Comparison of ENCODE assay signal across 10 mouse cellular contexts in genomic region chr9:58442105-58443010, GRCm38 (mm10). TPM values are rescaled to one million over a fixed set of nuclear protein-coding genes. Genes with fewer than 3 reads are reported as not detected.
DNase-seq lines count a peak whose midpoint lies in the region; ATAC-seq lines count a peak whose summit lies in the region.
"Had no signal": no experiment of that assay in that cellular context is flagged by ENCODE, and none has a peak within 500 bp of the region (broad histone marks: within the 10 kb centered on the region; RNA-seq: fewer than 3 reads in every experiment).

No protein-coding gene starts in this region.

- H3K36me3 ChIP-seq in lung, embryonic 15.5 days = no peaks in the 10 kb centered on the region
- no peaks in the 10 kb centered on the region for H3K36me3 ChIP-seq in hindbrain, embryonic 13.5 days
- H3K36me3 ChIP-seq: liver, embryonic 12.5 days had no signal

- no peak overlapping the region for H3K9ac ChIP-seq in lung, embryonic 15.5 days
- H3K9ac ChIP-seq in hindbrain, embryonic 13.5 days = no peak overlapping the region
- H3K9ac ChIP-seq: liver, embryonic 12.5 days had no signal

- H3K4me2 ChIP-seq in lung, embryonic 15.5 days = no peak overlapping the region
- no peak overlapping the region for H3K4me2 ChIP-seq in hindbrain, embryonic 13.5 days
- H3K4me2 ChIP-seq: liver, embryonic 12.5 days had no signal

- H3K4me3 ChIP-seq in lung, embryonic 15.5 days = no peak overlapping the region
- H3K4me3 ChIP-seq in hindbrain, embryonic 13.5 days = no peak overlapping the region
- H3K4me3 ChIP-seq: liver, embryonic 12.5 days had no signal

- peaks cover 8% of the 10 kb centered on the region for H3K4me1 ChIP-seq in lung, embryonic 15.5 days
- peaks cover 68% of the 10 kb centered on the region for H3K4me1 ChIP-seq in hindbrain, embryonic 13.5 days (replicated peaks)
- H3K4me1 ChIP-seq: liver, embryonic 12.5 days had no signal

- H3K27me3 ChIP-seq in lung, embryonic 15.5 days = no peaks in the 10 kb centered on the region
- H3K27me3 ChIP-seq in hindbrain, embryonic 13.5 days = no peaks in the 10 kb centered on the region
- H3K27me3 ChIP-seq: liver, embryonic 12.5 days had no signal

- DNase-seq in cerebellum, adult 9-11 months = peak; percentile 36
- no peak for DNase-seq in cerebellum, adult 9-10 months
- DNase-seq in lung, postnatal 14 days = no peak
- DNase-seq in right cerebral cortex, postnatal 25 days = peak; percentile 59
- DNase-seq in urinary bladder, postnatal 36 days (ENCODE audit: low spot score in 2 of 2) = no peak
- DNase-seq in adrenal gland, adult 18-20 months (ENCODE audit: low spot score in 2 of 2) = no peak
- DNase-seq: gastrocnemius, postnatal 25 days had no signal

- ATAC-seq in lung, embryonic 15.5 days (ENCODE audit: borderline replicate concordance, extremely low read depth, low FRiP score, low TSS enrichment) = no peak
- ATAC-seq in hindbrain, embryonic 13.5 days (ENCODE audit: low FRiP score) = no peak
- ATAC-seq: liver, embryonic 12.5 days had no signal

- 29% methylated on average over 7 of the region's 7 CpGs for WGBS in lung, embryonic 15.5 days
- WGBS in hindbrain, embryonic 13.5 days = 55% methylated on average over 7 of the region's 7 CpGs

- peak overlapping the region; percentile 29; the same call in 1 of the 2 replicates for H3K27ac ChIP-seq in lung, embryonic 15.5 days
- peak overlapping the region; percentile 65 for H3K27ac ChIP-seq in hindbrain, embryonic 13.5 days
- H3K27ac ChIP-seq: liver, embryonic 12.5 days had no signal

- no peaks in the 10 kb centered on the region for H3K9me3 ChIP-seq in lung, embryonic 15.5 days
- no peaks in the 10 kb centered on the region for H3K9me3 ChIP-seq in hindbrain, embryonic 13.5 days
- H3K9me3 ChIP-seq: liver, embryonic 12.5 days had no signal

RNA-seq across cellular contexts. Expression of gene Insyn1, which starts 46.0 kb away (rescaled TPM):
- 1.1 TPM in 2 replicates for polyA plus RNA-seq in lung, embryonic 15.5 days (2015; fragmentation: Nextera tagmentation; extraction: Ambion mirVana)
- 5.0 and 6.8 TPM in 2 replicates for polyA plus RNA-seq in hindbrain, embryonic 13.5 days (2015; fragmentation: Nextera tagmentation; extraction: Ambion mirVana)
- 10 to 100 TPM; 10.6 to 12.0 TPM for total RNA-seq in adrenal gland, adult 18-20 months (2021)

Comparison
In these comparisons a context has a peak if more than half of its experiments do, and no peak if none do; other contexts are left out.
1. DNase-seq: peak in cerebellum, adult 9-11 months (single experiment) and right cerebral cortex, postnatal 25 days (single experiment); none in cerebellum, adult 9-10 months (single experiment), lung, postnatal 14 days (single experiment), urinary bladder, postnatal 36 days (0 of 2) and adrenal gland, adult 18-20 months (0 of 2).